Mouse (Mus musculus): ENCODE measurements around the gene Macrod1. TPM values are rescaled to one million over a fixed set of nuclear protein-coding genes. Genes with fewer than 3 reads are reported as not detected.

Macrod1 gene
- total RNA-seq, 2 experiments from 2014 or later, result 4.4 to 5.2 TPM

DNA sequence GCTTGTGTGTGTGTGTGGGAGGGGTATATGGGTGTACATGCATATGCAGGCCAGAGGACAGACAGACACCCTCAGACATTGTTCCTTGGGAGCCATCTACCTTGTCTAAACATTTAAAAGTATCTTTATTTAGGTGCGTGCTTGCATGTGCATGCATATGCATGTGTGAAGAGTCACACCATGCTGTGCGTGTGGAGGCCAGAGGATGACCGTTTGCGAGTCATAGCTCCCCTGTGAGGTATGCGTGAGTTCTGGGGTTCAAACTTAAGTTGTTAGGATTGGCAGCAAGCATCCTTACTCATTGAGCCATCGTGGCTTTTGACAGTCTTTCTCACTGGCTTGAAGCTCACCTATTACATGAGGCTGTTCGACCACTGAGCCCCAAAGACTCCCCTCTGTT lies 21.7 kb downstream of the Macrod1 start:
- DNase-seq (ENCODE audit: low spot score in 2 of 2), result no peak

- DNase-seq (ENCODE audit: low spot score in 2 of 2), result no peak
These were observed 25.1 kb downstream of the Macrod1 start for GRCm38 (mm10) chr19:7081516-7082266.

DNA sequence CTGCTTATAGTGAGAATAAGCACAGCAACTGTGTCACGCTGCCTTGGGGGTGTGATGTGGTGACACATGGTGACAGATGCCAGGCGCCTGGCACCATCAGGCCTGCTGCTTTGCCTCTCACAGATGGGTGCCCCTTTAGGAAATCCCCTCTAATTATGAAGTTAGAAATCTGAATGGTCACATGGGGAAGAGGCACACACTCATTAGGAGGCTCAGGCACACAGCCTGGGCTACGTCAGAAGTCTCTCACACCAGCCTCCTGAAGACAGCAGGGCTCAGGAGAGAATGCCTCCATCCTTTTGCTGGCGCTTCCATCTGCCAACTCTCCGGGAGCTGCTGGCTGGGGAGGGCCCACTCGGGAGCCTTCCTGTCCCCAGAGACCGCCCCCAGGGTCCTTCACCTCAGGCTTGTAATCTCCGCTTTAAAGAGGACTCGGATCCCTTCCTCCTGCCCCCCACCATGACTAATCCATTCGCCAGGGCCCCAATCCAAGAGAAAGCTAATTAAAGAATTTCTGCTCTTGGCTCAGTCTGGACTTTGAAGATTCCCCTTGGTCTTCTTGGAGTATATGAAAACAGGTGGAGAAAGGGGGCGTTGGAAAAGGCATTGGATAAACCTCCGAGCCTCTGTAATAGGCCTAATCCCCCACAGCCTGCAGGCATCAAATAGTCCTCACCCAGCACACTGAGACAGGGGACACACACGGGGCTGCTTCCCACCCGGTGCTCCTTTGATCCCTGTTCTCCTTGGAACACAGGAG lies 26.6 kb downstream of the Macrod1 start:
- no peak for DNase-seq (ENCODE audit: low spot score in 2 of 2)

DNA sequence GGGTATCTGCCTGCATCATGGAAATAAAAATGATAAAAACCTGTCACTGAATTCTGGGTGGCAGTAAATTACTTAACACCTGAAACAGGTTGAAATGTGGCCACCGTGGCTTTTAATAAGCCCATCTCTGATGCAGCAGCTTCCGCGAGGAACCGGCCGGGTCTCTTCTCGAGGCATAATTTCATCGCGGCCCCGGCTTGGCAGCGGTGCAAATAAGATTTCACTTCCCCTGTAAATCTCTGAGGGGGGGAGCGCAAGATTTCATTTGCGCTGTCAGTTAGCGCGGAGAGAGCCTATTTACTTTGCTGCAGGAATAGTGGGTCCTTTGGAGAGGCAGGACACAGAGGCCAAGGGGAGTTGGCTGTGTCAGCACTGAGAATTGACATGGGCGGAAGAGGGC lies 28.1 kb downstream of the Macrod1 start:
- no peak for DNase-seq (ENCODE audit: low spot score in 2 of 2)

- no peak for DNase-seq (ENCODE audit: low spot score in 2 of 2)
These were observed 31.9 kb downstream of the Macrod1 start for GRCm38 (mm10) chr19:7088558-7088957.

DNA sequence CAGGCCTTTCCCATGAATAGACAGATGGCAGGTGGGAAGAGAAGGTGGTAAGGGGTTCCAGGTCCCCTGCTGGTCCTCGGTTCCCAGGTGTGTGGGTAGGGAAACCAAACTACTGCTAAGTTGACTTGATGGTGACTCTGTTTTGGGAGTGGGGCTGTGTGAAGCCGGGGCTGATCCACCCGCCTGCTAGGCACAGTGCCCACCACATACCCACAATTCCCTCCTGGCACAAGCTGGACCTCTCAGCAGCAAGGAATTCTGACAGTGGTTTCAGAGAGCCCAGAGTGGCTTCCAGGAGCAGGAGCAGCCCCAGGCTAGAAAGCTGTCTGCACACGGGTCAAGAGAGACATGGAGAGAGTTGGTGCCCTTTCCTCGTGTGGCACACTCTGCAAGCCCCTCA lies 32.4 kb downstream of the Macrod1 start:
- no peak for DNase-seq (ENCODE audit: low spot score in 2 of 2)

- no peak for DNase-seq (ENCODE audit: low spot score in 2 of 2)
These were observed 33.2 kb downstream of the Macrod1 start for GRCm38 (mm10) chr19:7089842-7090251.

- no peak for DNase-seq (ENCODE audit: low spot score in 2 of 2)
These were observed 33.9 kb downstream of the Macrod1 start for GRCm38 (mm10) chr19:7090369-7091064.

- no peak for DNase-seq (ENCODE audit: low spot score in 2 of 2)
These were observed 34.9 kb downstream of the Macrod1 start for GRCm38 (mm10) chr19:7091448-7092050.

DNA sequence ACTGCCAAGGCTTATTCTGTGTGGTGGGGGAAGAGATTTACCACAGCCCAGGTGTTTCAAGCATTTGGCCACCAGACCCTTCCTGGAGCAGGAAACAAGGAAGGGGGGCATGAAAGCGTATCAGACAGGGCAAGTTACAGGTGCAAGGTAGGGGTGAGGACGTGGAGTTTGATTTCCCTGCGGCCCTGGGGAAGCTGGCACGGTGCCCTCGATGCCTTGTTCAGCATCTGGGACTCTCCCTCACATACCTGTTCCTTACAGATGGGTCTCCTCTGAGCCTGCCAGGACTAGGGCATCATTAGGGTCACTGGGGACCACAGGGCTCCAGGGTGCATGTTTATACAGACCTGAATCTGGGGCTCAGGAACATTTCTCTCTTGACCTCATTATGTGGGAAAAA lies 36.1 kb downstream of the Macrod1 start:
- DNase-seq (ENCODE audit: low spot score in 2 of 2), result no peak

DNA sequence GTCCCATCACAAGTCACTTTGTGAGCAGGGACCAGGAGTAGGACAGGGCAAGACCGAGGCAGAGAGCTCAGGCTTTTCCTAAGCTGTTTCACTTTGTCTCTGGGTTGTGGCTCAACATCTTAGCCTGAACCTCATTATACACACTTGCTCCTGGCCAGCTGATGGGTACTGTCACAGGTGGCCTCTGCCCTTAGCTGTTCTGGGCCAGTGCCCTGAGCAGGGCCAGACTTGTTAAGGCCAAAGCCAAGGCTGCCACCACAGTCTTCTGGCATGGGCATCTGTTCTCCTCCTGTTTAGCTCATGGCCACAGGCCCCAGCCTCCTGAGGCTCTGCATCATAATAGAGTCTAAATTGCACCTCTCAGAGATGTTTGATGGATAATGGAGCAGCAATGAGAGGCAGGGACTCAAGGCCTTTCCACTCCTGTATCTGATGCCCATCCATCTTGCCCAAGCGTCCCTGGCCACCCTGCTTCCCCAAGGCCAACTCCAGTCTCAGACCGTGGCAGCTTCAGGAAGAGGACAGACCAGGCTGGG lies 43.1 kb downstream of the Macrod1 start:
- no peak for DNase-seq (ENCODE audit: low spot score in 2 of 2)

DNA sequence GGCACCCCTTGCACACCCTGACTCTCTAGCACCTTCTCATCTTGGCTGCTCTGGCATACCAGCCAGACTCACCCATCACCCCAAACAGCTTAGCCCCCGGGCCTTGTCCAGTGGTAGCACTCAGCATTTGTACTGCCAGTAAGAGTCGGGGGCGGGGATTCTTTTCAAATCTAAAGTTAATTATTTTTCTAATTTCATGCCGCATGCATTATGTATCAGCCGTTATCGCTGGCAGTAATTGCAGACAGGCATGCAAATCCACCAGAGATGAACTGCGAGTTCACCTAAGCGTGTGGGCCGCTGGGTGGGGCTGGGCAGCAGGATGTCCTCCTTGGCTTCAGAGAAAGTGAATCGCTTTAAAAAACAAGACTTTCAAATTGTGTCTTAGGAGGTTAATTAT lies 45.4 kb downstream of the Macrod1 start:
- no peak for DNase-seq (ENCODE audit: low spot score in 2 of 2)

DNA sequence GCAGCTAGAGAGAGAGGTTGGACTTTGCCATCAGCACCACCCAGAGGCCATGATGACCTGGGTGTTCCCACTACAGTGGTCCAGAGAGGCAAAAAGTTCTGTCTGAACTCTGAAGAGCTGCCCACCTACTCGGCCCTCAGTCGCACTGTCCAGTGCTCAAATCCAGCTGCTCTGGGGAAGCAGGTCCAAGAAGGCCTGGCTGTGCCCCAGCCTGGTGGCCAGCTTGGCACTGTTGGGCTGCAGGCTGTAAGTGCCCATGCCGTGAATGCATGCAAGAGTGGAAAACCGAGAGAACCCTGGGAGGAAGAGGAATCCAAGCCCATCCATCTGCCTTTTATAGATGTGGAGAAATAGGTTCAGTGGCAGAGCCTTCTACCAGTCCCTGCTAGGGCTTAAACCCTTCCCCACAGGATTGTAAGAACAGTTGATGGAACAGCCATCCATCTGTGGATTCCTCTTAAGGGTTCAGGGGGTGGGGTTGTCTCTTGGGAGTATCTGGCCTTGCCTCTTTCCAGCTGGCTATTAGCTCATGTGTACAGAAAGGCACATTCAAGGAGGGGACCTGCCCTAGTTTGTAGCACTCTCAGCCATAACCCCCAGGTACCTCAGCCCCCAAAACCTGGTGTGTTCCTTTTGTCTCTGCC lies 46.9 kb downstream of the Macrod1 start:
- DNase-seq (ENCODE audit: low spot score in 2 of 2), result no peak

GRCm38 (mm10) chr19:7103993-7104401 lies 47.4 kb downstream of the Macrod1 start:
- no peak for DNase-seq (ENCODE audit: low spot score in 2 of 2)

DNA sequence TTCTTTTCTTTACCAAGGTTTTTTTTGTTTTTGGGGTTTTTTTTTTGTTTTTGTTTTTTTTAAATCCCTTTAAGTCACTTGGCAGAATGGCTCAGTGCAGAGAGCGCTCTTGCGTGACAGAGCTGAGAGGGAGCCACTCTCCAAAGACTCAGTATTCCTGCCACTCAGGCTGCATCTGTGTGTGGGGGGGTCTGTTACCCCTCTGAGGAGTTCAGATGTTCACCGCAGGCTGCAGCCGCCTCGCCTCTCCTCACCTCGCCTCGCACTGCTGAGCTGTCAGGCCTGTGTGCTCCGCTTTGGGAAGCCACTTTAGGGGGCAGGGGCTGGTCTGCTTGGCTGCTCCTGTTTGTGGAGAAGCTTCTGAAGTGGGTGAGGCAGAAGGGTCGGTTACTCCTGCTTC lies 48.9 kb downstream of the Macrod1 start, which contains the start of gene Flrt1:
Gene Flrt1, minus strand, starts transcription at position 186 of the 400 bp plus-strand sequence.
- DNase-seq (ENCODE audit: low spot score in 2 of 2), result no peak

- no peak for DNase-seq (ENCODE audit: low spot score in 2 of 2)
These were observed 50.0 kb downstream of the Macrod1 start for GRCm38 (mm10) chr19:7106566-7106965.

DNA sequence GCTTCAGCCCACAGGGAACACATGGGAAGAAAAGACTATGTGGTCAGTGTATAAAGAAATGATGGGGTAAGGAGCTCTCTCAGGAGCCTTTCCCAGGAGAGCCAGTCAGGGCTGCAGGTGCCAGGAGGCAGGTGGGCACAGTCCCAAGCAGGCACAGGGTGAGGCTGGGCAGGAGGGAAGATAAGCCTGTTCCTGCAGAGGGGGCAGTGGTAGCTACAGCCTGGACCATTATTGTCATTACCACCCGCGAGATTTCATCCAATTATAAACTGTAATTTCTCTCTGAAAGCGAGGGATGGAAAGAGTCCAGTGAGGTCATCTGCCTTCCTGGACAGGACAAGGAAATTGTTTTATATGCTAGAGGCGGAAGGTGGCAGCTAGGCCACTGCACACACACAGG lies 50.6 kb downstream of the Macrod1 start:
- DNase-seq (ENCODE audit: low spot score in 2 of 2), result no peak

DNA sequence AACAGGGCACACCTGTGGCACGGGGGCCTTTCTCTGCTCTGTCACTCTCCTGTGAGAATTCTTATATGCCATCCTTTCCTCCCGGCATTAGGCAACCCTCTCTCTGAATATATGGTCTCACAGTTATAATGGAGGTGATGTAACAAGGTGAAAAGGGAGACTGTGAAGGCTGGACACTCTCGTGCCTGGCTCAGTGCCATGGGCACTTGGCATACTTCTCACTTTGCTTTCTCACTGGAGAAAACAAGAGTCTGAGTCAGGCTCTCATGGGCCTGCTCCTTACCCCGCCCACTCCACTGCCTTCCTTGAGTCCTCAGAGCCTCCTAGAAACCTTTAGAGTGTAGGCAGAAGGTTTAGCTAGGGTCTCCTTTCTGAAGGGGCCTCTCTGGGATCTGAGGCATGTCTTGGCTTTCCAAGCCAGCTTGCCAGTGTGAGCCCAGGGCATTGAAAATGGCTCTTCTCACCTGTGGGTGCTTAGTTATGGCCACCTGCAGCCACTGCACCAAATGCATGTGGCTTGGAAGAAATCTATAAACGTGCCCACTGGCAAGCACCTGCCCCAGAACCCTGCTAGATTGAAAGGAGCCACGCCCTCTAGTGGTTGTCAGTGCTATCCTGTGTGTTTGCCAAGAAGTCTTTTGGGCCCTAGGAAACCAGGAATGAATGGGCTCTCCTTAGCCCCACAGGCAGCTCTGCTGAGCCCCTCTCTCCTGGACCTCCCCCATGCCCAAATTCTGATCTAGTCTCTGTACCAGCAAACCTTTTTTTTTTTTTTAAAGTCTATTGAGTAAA lies 51.7 kb downstream of the Macrod1 start:
- DNase-seq (ENCODE audit: low spot score in 2 of 2), result no peak

- no peak for DNase-seq (ENCODE audit: low spot score in 2 of 2)
These were observed 53.5 kb downstream of the Macrod1 start for GRCm38 (mm10) chr19:7110097-7110496.

- no peak for DNase-seq (ENCODE audit: low spot score in 2 of 2)
These were observed 54.3 kb downstream of the Macrod1 start for GRCm38 (mm10) chr19:7110875-7111274.
